Mouse (Mus musculus) erythroblast, adult 5-6 weeks (primary cell): ENCODE results near the gene Cemip. TPM values are rescaled to one million over a fixed set of nuclear protein-coding genes. Genes with fewer than 3 reads are reported as not detected.

ENCODE experiments used
- ATAC-seq: replicated peaks from 2 replicates; pipeline ENCODE4 v1.8.0; 2016; ENCODE audit warnings: moderate number of reproducible peaks, mild to moderate bottlenecking, moderate TSS enrichment, inconsistent platforms; ENCODE audit not compliant: poor library complexity, low FRiP score, severe bottlenecking
- total RNA-seq, 2 experiments: library from RNA; stranded (forward) in 1 of 2; stranded (reverse) in 1 of 2; fragments of 150-400 nt in 1 of 2; fragments of 200-764, 138-1000 nt in 1 of 2; gene quantifications; 2 replicates each; pipeline versions ENCODE4 v1.2.3 to v1.2.4; 2015 to 2017; ENCODE audit warnings: low replicate concordance in 2 of 2

The Cemip gene
- total RNA-seq, 2 experiments from 2014 or later, result not detected

DNA sequence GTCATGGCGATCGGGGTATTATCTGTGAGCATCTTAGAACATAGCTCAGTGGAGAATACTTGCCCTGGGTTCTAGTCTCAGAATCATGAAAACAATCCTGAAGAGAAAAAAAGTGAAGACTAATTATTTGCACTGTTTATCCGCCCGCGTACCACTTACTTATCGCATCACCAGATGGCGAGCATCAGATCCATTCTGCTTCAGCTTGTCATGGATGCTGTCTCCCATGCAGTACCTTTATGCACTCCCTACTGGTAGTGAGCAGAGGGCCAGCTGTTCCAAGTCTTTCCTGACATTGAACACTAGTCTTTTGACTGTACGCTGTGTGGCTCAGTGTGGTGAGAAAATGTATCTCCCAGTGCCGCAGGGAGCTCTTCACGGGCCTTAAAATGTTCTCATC is 47.7 kb downstream of the Cemip start:
- no peak for ATAC-seq

DNA sequence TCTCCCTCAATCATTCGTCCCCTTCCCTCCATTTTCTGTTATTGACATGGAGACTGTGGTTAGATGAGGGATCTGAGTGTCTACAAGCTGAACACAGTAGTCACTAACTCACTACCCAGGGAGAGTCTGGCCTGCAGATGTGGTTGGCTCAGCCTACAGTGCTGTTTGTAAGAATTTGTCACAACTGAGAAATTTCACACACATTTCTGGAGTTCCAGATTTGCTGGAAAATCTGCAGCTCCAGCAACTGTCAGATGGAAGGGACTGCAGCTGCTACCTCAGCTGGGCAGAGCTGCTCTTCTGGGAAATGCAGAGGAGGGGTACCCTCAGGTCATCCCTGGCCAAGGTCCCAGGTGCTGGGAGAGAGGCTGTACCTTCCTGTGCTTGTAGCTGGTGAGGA is 53.5 kb downstream of the Cemip start:
- no peak for ATAC-seq

DNA sequence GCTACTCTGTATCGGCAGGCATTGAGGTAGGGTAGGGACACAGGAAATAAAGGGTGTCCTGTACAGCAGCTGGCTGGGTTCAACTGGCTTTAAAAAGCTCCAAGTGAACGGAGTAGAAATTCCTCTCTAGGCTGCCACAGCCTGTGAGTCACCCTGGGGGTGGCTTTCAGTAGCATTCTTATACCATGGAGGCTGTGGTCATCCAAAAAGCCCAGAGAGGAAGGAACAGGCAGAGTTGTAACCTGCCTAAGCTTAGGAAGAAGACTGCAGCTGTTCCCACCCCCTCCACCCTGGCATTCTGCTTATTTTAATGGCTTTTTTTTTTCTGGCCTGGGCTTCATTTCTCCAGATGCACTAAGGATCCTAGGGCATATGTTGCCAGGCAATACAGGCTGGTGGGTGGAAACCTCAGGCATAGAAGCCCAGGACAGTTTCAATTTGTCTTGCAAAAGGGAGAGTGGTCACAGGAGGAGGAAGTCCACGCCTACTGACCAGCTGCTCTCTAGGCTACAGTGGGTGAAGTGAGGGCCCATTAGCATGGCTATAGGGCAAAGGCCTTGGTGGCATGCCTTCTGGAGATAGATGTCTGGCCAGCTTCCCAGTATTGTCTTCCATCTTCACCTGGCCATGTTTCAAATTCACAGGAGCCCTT is 57.1 kb downstream of the Cemip start:
- no peak for ATAC-seq

DNA sequence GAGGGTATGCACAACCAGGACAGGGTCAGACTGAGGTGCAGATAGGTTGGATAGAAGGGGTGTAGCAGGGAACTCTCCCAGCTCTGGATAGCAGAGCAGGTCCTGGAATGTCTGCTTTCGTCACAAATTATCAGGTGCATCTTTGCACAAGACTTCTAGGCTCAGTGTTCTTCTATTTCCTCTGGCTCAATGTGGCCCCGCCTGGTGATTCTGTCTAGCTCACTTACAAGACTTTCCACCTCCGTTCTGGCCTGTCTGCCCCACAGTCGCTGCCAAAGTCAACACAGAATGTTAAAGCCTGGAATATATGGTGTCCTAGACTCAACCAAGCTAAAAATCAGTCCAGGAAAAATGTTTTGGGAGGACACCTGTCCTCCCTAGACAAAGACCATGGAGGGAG is 57.9 kb downstream of the Cemip start:
- no peak for ATAC-seq

DNA sequence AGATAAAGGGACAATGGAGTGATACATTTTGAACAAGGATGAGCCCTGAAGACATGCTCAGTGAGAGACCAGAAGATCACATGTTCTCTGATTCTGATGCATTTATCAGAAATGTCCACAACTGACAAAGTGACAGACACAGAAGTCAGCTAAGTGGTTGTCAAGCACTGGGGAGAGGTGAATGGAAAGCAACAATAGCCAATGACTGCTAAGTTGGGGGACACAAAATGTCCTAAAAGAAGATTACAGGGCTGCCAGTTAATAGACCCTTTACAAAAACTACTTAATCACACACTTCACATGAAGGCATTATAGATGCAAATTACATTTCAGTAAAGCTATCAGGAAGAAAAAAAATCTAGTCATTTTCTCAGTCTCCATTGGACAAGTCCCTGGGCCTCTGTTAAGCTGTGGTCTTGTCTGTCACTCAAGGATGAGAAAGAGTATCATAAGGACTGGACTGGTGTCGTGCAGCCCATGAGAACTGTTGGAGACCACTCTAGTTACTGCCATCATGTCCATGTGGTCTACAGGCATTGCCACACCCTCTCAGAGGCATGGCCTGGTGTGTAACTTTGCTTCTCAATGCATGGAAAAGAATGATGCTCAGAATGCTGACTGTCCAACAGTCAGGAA is 59.2 kb downstream of the Cemip start:
- no peak for ATAC-seq

DNA sequence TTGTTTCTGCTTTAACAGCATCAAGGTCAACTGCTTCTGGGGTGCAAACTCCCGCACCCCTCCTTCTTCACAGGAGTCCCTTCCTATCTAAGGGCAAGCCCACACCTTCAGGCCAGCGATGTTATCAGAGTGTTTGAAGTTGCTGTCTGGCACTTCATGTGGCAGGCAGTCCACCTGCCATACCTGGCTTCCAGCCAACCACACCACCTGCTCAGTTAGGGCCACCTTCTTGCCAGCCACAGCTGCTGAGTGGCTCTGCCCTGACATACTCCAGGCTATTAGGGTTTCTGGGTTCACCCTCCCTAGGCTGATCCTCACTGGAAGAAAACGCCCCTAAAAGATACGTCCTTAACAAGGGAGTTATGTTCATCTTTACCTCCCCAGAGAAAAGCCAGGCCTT is 60.2 kb downstream of the Cemip start:
- no peak for ATAC-seq

DNA sequence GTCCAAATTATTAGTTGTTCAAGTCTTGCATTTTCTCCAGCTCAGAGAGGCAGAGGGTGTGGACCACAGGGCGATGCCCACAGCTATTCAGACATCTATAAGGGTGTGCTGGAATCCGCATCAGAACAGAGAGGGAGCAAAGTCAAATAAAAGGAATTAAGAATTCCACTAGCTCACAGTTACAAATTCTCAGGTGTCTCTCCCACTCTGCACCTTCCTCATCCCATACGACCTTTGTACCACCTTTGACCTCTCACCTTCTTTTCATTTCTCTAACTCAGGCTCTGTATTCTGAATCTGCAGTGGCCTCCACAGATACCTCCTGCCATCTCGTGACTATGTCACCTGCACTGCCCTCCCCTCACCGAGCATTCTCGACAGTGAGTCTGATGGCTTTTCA is 62.8 kb downstream of the Cemip start:
- no peak for ATAC-seq

DNA sequence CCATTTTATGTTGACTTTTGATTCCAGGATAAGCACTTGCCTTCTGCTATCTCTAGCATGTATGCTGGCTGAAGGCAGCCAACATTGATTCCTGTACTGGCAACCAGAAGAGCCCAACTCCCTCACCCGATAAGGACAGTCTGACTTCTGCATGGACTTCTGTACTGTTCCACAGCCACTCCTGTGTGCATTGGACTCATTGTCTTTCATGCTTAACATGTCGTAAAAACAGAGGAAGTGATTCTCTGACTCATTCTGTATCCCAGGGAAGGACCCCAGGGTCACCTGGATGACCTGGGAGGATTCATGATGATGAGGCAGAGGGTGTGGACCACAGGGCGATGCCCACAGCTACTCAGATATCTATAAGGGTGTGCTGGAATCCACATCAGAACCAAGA is 63.8 kb downstream of the Cemip start:
- no peak for ATAC-seq

DNA sequence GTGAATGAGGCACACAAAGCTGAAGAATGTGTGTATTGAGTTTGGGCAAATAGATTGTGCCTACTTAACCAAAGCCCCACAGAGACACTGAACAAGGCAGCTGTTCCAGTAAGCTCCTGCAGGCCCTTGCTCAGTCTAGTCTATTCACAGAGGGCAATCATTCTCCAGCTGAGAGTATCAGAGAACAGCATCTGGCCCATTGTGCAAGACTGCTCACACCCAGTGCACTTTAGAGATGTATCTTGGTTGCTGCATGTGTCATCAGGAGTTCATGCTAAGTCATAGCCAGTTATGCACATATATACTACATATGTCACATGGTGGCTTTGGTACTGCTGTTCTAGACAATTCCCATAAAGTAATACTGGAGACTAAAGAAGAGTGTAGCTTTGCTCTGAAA is 66.9 kb downstream of the Cemip start:
- ATAC-seq, result no peak

DNA sequence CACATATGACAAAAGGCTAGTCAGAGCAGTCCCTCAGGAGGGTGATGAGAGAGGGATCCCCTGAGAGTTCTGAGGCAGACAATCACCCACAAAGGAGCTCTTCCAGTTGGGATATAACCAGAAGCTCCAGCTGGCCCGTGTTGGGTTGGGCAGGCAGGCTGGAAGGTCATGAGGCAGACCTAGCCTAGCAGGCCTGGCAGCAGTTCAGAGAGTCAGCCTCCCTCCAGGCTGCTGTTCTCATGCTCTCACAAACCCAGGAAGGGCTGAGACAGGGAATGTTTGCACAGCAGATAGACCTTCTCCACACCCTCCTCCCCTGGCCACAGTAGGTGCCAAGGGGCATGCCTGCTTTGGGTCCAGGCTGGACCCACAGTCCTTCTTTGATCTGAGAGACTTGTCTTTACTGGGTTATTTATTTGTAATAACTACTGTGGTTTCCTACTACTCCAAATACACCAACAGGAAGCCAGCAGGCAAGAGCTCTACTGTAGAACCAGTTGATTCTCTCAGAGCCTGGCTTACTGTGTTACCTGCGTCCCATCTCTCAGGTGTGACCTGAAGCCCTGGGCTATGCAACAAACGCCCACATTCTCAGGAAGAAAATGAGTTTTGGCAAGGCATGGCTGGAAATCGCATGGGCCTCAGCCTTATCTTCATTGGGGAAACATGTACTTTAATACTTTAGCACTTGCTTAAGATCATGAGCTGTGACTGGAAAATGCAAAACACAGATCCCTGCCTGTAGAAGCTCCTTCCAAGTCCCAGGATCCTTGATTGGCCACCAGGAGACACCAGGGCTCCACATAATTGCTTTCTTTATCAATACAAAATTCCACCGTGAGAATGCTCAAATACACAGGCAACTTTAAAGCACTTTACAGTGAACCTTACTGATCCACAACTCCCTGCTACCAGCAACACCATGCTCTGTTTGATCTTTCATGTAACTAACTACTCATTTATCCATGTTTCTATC is 67.7 kb downstream of the Cemip start:
- no peak for ATAC-seq

DNA sequence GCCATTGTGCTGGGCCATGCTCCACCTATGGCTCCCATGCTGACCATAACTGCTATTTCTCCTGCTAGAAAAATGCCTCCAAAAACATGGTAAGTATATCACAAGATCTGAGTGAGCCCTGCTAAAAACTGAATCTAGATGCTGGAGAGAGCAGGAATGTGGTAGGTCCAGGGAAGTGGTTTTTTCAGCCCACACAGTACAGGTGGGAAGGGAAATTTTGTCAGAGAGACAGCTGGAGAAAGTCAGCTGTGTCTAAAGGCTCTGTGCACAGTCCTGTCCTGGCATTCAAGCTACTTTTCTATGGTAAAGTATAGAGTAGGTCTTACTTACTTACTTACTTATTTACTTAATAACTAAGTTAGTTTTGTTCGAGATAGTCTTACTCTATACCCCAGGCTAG is 71.3 kb downstream of the Cemip start:
- no peak for ATAC-seq

DNA sequence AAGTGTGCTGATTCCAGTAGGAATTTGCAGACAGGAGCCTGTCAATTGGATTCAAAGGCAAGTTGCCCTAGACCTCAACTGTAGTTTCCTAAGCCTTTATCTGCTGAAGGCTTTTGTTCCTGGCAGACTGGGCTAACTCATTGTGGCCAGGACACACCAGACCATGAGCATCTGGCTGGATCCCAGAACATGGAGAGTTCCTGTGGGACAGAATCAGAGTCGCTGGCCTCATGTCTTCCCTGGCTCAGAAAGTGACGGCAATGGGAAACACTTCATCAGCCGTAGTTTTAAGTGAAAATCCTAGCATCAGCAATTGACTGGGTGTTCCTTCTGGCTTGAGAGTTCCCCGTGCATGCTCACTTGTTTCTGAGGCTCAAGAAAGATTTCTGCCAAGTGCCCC is 72.6 kb downstream of the Cemip start:
- ATAC-seq, result no peak

DNA sequence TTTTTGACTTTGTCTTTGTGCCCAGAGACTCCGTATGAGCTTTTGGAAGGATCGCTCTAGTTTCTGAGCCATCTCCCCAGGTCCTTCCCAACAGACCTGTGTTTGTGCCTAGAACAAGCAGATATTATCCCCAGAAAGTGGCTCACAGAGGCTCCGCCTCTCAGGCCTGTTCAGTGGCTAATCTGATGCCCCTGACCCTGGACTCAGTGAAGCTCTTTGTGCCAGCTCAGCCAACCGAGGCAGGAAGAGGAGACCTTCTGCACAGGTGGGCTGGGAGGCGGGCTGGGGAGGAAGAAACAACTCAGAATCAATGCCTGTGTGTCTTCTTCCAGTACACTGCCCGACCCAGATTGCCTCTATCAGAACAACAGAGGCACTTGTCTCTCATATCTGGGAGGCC is 81.9 kb downstream of the Cemip start:
- ATAC-seq, result no peak

DNA sequence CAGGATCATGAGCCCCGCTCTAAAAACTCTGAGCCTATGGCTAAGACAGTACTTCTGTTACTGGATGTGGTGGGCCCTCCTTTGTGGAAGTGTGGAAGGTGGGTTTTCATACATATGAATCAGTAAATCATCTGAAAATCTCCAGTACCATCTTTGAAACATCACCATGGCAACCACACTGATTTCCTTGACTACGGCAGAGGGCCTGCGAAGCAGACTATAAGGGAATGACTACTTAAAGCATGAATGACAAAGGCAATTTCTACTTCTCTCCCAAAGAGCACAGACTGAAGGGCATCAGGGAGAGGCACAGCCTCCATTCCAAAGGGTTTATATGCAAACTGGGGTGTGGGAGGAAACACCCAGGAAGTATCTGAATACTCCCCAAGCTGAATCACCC is 84.8 kb downstream of the Cemip start:
- no peak for ATAC-seq

DNA sequence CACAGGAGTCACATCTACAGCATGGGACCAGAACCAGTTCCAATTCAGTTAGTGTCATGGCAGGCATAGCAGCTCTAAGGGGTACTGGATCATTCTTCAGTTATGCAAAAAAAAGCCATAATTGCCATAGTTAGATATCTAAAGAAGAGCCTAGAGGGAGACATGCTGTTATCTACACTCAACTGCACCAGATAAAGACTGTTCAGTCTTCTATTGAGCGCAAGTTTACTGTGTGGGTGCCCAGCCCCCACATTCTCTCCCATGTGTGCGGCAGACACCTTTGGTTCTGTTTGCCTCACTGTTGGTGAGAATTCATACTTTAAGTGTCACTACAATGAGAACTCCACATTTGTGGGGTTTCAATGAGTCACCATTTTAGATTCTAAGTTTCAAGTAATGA is 85.6 kb downstream of the Cemip start:
- ATAC-seq, result no peak

DNA sequence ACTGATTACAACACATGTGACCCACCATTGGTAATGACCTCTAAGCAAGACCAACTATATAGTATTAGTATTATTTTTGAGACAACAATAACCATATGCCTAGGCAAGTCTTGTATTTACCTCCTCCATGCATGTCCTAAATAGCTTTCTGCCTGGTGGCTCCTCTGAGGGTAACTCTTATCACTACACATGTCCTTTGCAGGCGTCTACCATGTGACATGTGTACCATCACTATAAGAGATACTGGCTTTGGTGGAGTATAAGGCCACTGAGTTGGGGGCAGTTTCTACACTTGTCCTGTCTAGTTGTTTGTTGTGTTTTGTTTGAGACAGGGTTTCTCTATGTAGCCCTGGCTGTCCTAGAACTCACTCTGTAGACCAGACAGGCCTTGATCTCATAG is 86.7 kb downstream of the Cemip start:
- ATAC-seq, result no peak

DNA sequence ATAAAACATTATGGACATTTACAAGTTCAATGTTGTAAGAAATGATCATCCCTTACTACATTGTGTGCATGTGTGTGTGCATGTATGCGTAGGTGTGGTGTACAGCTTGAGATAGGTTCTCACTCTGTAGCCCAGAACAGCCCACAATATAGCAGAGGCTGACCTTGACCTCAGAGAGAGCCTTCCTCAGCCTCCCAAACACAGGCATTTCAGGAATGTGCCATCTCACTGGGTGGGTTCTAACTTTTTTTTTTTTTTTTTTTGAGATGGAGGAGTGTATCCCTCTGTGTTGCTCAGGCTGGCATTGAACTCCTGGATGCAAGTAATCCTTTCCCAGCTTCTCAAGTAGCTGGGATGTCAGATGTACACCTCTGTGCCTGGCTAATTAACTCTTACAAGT is 92.0 kb downstream of the Cemip start:
- ATAC-seq, result no peak

DNA sequence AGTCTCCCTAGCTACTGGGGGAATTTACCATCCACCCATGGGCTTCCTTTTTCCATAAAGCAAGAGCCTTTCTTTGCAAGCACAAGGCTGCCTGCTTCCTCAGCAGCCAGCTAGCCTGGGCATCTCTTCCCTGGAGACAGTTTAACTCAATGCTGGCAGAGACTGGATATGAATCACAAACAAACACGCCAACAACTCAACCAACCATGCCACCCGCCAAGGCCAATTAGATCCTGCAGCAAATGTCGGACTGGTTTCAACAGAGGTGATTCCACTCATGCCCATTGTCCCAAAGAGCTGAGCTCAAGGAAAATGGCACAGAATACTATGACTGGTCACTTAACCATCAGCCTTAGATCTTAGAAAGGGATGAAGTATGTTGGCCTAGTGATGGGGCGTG is 97.0 kb downstream of the Cemip start:
- no peak for ATAC-seq

DNA sequence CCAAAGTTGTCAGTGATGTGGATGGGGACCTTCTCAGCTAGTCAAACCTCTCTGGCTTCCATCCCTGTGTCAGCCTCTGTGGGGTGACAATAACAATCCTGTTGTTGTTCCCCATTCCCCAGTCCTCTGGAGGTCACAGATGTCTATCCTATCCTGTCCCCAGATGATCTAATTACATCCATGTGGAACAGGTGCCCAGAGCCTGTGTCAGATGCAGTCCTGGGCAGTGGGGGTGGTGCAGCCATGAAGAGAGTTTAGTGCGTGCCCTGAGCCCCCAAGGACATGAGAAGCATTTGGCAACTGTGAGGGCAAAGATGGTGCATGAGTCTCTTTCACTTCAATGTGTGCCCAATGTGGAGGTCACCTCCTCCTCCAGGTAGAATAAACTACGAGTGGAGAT is 100.6 kb downstream of the Cemip start:
- ATAC-seq, result no peak

DNA sequence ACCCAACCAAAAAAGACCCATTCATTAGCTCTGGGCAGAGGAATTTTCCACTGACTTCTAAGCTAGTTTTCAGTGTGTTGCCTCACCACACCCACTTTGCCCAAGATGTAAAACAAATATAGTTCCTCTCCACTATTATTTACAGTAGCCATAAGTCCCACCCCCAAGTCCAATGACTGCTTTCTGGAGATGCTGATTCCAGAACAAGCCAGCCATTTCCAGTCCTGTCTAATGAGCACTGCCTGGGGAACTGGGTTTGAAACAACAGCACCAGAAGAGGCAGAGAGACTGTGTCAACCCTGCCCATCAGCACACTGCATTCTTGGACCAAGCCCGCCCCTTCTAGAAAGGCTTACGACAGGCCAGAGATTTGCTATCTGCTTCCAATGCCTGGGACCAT is 103.7 kb downstream of the Cemip start:
- ATAC-seq, result no peak

DNA sequence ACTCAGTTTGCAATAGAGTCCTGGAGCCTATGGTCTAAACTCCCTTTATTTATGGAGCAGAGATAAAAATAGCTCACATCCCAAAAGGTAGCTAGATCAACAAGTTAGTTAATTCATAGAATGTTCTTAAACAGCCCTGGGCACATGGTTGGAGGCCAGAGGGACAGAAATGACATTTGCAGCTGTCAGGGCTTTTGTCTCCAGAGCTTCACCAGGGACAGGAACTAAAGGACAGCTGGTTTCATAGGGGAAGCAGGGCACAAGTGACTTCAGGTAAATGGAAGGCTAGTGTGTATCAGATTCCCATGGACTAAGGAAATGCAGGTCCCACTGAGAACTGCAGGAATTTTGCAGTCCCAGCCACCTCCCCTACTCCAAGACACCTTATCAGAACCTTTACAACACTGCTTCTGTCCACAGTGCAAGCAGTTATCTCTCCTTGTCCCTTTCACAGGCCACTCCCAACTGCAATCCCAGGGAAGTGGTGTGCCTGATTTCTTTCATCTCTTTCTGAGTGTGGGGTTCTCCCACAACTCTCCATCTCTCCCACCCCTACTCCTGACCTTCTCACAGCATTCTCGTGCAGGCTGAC is 107.3 kb downstream of the Cemip start:
- ATAC-seq, result no peak
